Mouse (Mus musculus) mouse embryonic stem cell (cell line): ENCODE results near the gene Nup43.
"Not testable (repeated sequence)": the region's sequence is repeated elsewhere in the genome, so short reads cannot be mapped to it uniquely, and the experiment has no call there.

Experiments used
- in situ Hi-C, 2 experiments: fragments of 300-500 bp; cut with MboI; formaldehyde crosslinking; loops; 1 replicate in 1 of 2; 3 replicates in 1 of 2; pipeline ENCODE4 v1.14.3; 2019 to 2020; ENCODE audit warnings: low sequenced_read_pairs in 2 of 2, low pct_unique_long_range_greater_than_20kb in 1 of 2, mixed read lengths in 1 of 2; ENCODE audit not compliant: unreplicated experiment in 1 of 2

Gene Nup43

GRCm38 (mm10) chr10:7667342-7667802 is at the start of gene Nup43:
TSS of gene Nup43 (plus strand) at chr10:7667503.
- in situ Hi-C loops: no loop called here

- in situ Hi-C loops: not testable (repeated sequence)
Observed at GRCm38 (mm10) chr10:7617556-7617955, 49.7 kb upstream of the Nup43 start.

- in situ Hi-C loops: no loop called here
Observed at GRCm38 (mm10) chr10:7619821-7620241, 47.5 kb upstream of the Nup43 start.

GRCm38 (mm10) chr10:7620723-7621122 is 46.6 kb upstream of the Nup43 start:
- in situ Hi-C loops: no loop called here

- in situ Hi-C loops: no loop called here
Observed at GRCm38 (mm10) chr10:7622378-7622777, 44.9 kb upstream of the Nup43 start.

- in situ Hi-C loops: no loop called here
Observed at GRCm38 (mm10) chr10:7623861-7624518, 43.3 kb upstream of the Nup43 start.

GRCm38 (mm10) chr10:7629092-7629491 is 38.2 kb upstream of the Nup43 start:
- in situ Hi-C loops: no loop called here

- in situ Hi-C loops: no loop called here
Observed at GRCm38 (mm10) chr10:7630286-7630685, 37.0 kb upstream of the Nup43 start.

GRCm38 (mm10) chr10:7630951-7631720 is 36.2 kb upstream of the Nup43 start:
- in situ Hi-C loops: no loop called here

- in situ Hi-C loops: no loop called here
Observed at GRCm38 (mm10) chr10:7640366-7640765, 26.9 kb upstream of the Nup43 start.

GRCm38 (mm10) chr10:7645911-7646310 is 21.4 kb upstream of the Nup43 start:
- in situ Hi-C loops: no loop called here

GRCm38 (mm10) chr10:7649059-7649458 is 18.2 kb upstream of the Nup43 start:
- in situ Hi-C loops: no loop called here

GRCm38 (mm10) chr10:7651057-7651456 is 16.2 kb upstream of the Nup43 start:
- in situ Hi-C loops: no loop called here

GRCm38 (mm10) chr10:7662471-7663141 is 4.7 kb upstream of the Nup43 start:
- in situ Hi-C loops: no loop called here

GRCm38 (mm10) chr10:7663159-7664026 is 3.9 kb upstream of the Nup43 start:
- in situ Hi-C loops: no loop called here

GRCm38 (mm10) chr10:7664027-7664526 is 3.2 kb upstream of the Nup43 start:
- in situ Hi-C loops: no loop called here

- in situ Hi-C loops: no loop called here
Observed at GRCm38 (mm10) chr10:7664889-7665288, 2.4 kb upstream of the Nup43 start.

GRCm38 (mm10) chr10:7673673-7674072 is 6.4 kb downstream of the Nup43 start:
- in situ Hi-C loops: no loop called here
